8 mouse cellular contexts compared by ENCODE assay signal in the genomic region with DNA sequence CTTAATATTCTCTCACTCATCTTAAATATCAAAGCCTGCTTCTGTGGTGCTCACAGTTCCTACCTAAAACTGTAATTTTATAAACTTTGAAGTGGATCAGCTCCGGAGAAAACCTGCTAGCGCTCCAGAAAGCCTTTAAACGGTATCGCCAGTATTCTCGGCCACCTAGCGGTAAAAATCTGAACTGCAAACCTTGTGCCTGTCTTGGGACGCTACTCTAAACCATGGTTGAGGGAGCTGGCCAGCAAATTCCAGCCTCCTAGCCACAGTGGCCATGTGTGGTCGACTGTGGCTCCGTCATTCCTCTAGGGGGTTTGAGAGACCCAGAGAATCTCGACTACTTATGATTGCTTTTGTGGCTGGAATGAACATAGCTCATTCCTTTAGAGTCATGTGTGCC. TPM values are rescaled to one million over a fixed set of nuclear protein-coding genes. Genes with fewer than 3 reads are reported as not detected.
DNase-seq lines count a peak whose midpoint lies in the region; ATAC-seq and TF ChIP-seq lines count a peak whose summit lies in the region.

No protein-coding gene starts in this region.

- TF ChIP-seq POLR2A in spleen, adult 2 months (IDR thresholded peaks at IDR 0.05; ENCODE audit: low read depth, low read length) = no peak

- TF ChIP-seq CTCF in spleen, adult 2 months (IDR thresholded peaks at IDR 0.05; ENCODE audit: extremely low read depth, insufficient read depth, insufficient read length, insufficient replicate concordance) = peak; percentile 55; the same call in 1 of the 2 replicates

- no peak overlapping the region for H3K4me2 ChIP-seq in hindbrain, embryonic 13.5 days
- no peak overlapping the region for H3K4me2 ChIP-seq in limb, embryonic 11.5 days (ENCODE audit: low read depth, severe bottlenecking)
- no peak overlapping the region for H3K4me2 ChIP-seq in midbrain, embryonic 16.5 days (ENCODE audit: low read length)

- no peaks in the 10 kb centered on the region for H3K9me3 ChIP-seq in hindbrain, embryonic 10.5 days
- H3K9me3 ChIP-seq in hindbrain, embryonic 13.5 days = no peaks in the 10 kb centered on the region
- no peaks in the 10 kb centered on the region for H3K9me3 ChIP-seq in limb, embryonic 11.5 days (ENCODE audit: control insufficient read depth, low read length)
- H3K9me3 ChIP-seq in midbrain, embryonic 16.5 days (replicated peaks; ENCODE audit: control insufficient read depth, low read length, poor library complexity, severe bottlenecking) = no peaks in the 10 kb centered on the region

- no peak overlapping the region for H3K27ac ChIP-seq in hindbrain, embryonic 10.5 days
- H3K27ac ChIP-seq in hindbrain, embryonic 13.5 days = no peak overlapping the region
- H3K27ac ChIP-seq in limb, embryonic 11.5 days (replicated peaks; ENCODE audit: low read depth, low read length) = no peak overlapping the region
- no peak overlapping the region for H3K27ac ChIP-seq in midbrain, embryonic 16.5 days (ENCODE audit: low read length)
- H3K27ac ChIP-seq in spleen, adult 2 months (ENCODE audit: insufficient read depth, low read length) = no peak overlapping the region

- H3K9ac ChIP-seq in hindbrain, embryonic 13.5 days = no peak overlapping the region
- H3K9ac ChIP-seq in limb, embryonic 11.5 days (ENCODE audit: low read length) = no peak overlapping the region
- H3K9ac ChIP-seq in midbrain, embryonic 16.5 days (ENCODE audit: low read depth, low read length) = no peak overlapping the region

- H3K4me1 ChIP-seq in hindbrain, embryonic 10.5 days (replicated peaks) = peaks cover 3% of the 10 kb centered on the region; the same call in 1 of the 2 replicates
- H3K4me1 ChIP-seq in hindbrain, embryonic 13.5 days (replicated peaks) = no peaks in the 10 kb centered on the region
- H3K4me1 ChIP-seq in limb, embryonic 11.5 days (ENCODE audit: control insufficient read depth, insufficient read depth, low read length) = no peaks in the 10 kb centered on the region
- no peaks in the 10 kb centered on the region for H3K4me1 ChIP-seq in midbrain, embryonic 16.5 days (ENCODE audit: control insufficient read depth, insufficient read depth, low read length)
- H3K4me1 ChIP-seq in spleen, adult 2 months (ENCODE audit: control insufficient read depth, insufficient read depth, insufficient read length) = no peaks in the 10 kb centered on the region

- WGBS in hindbrain, embryonic 10.5 days = 10% methylated on average over 10 of the region's 10 CpGs
- WGBS in hindbrain, embryonic 13.5 days = 13% methylated on average over 10 of the region's 10 CpGs
- 8% methylated on average over 10 of the region's 10 CpGs for WGBS in limb, embryonic 11.5 days
- 9% methylated on average over 10 of the region's 10 CpGs for WGBS in midbrain, embryonic 16.5 days
- WGBS in spleen, adult 2 months = 17% methylated on average over 10 of the region's 10 CpGs

- H3K4me3 ChIP-seq in hindbrain, embryonic 10.5 days = no peak overlapping the region
- no peak overlapping the region for H3K4me3 ChIP-seq in hindbrain, embryonic 13.5 days
- no peak overlapping the region for H3K4me3 ChIP-seq in limb, embryonic 11.5 days (ENCODE audit: low read depth, low read length)
- H3K4me3 ChIP-seq in midbrain, embryonic 16.5 days (ENCODE audit: low read depth, low read length) = no peak overlapping the region
- H3K4me3 ChIP-seq in spleen, adult 2 months (ENCODE audit: extremely low read depth, insufficient read depth, insufficient read length) = no peak overlapping the region

- peak; percentile 84 for DNase-seq in hindbrain, embryonic 10.5 days (ENCODE audit: low spot score)
- DNase-seq in cerebellum, postnatal 4 days (ENCODE audit: low spot score in 2 of 2) = peak; percentile 85 to 88
- DNase-seq in gastrocnemius, postnatal 10 days = peak; percentile 93
- DNase-seq in kidney, adult 9 months = peak; percentile 90
- DNase-seq in limb, embryonic 11.5 days (ENCODE audit: low spot score) = peak; percentile 93
- DNase-seq in spleen, adult 2 months (ENCODE audit: low read depth in 1 of 2, low spot score in 2 of 2) = peak in 1 of 2 experiments; percentile 72

- no peak for ATAC-seq in hindbrain, embryonic 13.5 days (ENCODE audit: low FRiP score)
- no peak for ATAC-seq in limb, embryonic 11.5 days (ENCODE audit: insufficient number of reproducible peaks, low FRiP score, low TSS enrichment, low read depth)
- peak; percentile 76 for ATAC-seq in midbrain, embryonic 16.5 days

- H3K36me3 ChIP-seq in hindbrain, embryonic 10.5 days = peaks cover 11% of the 10 kb centered on the region
- H3K36me3 ChIP-seq in hindbrain, embryonic 13.5 days = peaks cover under 1% of the 10 kb centered on the region; the same call in 1 of the 2 replicates
- H3K36me3 ChIP-seq in limb, embryonic 11.5 days (ENCODE audit: control insufficient read depth, insufficient read depth, low read length) = no peaks in the 10 kb centered on the region
- no peaks in the 10 kb centered on the region; the same call in 1 of the 2 replicates for H3K36me3 ChIP-seq in midbrain, embryonic 16.5 days (ENCODE audit: control insufficient read depth, insufficient read depth, low read length)
- 0 out of 2 replicates have a peak, but pooled peaks cover 4% of the 10 kb centered on the region for H3K36me3 ChIP-seq in spleen, adult 2 months (ENCODE audit: control insufficient read depth, insufficient read depth, low read length)

- no peaks in the 10 kb centered on the region for H3K27me3 ChIP-seq in hindbrain, embryonic 10.5 days (ENCODE audit: insufficient read depth, poor library complexity, severe bottlenecking)
- no peaks in the 10 kb centered on the region for H3K27me3 ChIP-seq in hindbrain, embryonic 13.5 days
- H3K27me3 ChIP-seq in limb, embryonic 11.5 days (ENCODE audit: control insufficient read depth, insufficient read depth, low read length) = no peaks in the 10 kb centered on the region
- H3K27me3 ChIP-seq in midbrain, embryonic 16.5 days (ENCODE audit: control insufficient read depth, insufficient read depth, low read depth, low read length) = no peaks in the 10 kb centered on the region
- no peaks in the 10 kb centered on the region for H3K27me3 ChIP-seq in spleen, adult 2 months (ENCODE audit: control insufficient read depth, insufficient read depth, low read length)

RNA-seq across cellular contexts. Expression of a gene that starts 25.4 kb away (rescaled TPM):
- polyA plus RNA-seq in hindbrain, embryonic 10.5 days (2016; fragmentation: Nextera tagmentation; extraction: Ambion mirVana) = 6.5 and 7.1 TPM in 2 replicates
- polyA plus RNA-seq in hindbrain, embryonic 13.5 days (2015; fragmentation: Nextera tagmentation; extraction: Ambion mirVana) = 6.0 and 6.3 TPM in 2 replicates
- total RNA-seq in gastrocnemius, postnatal 10 days (2021) = 1 to 10 TPM; 5.4 to 7.5 TPM
- polyA plus RNA-seq in limb, embryonic 11.5 days (2014; fragmentation: Nextera tagmentation; extraction: Ambion mirVana) = 10.2 and 10.6 TPM in 2 replicates
- 7.2 and 7.7 TPM in 2 replicates for polyA plus RNA-seq in midbrain, embryonic 16.5 days (2015; fragmentation: Nextera tagmentation; extraction: Ambion mirVana)
- polyA plus RNA-seq in spleen, adult 2 months (2012; rRNA removed) = 14.3 and 21.0 TPM in 2 replicates

RNA-seq across cellular contexts. Expression of a gene that starts 29.7 kb away (rescaled TPM):
- polyA plus RNA-seq in hindbrain, embryonic 10.5 days (2016; fragmentation: Nextera tagmentation; extraction: Ambion mirVana) = 0.63 and 1.00 TPM in 2 replicates
- polyA plus RNA-seq in hindbrain, embryonic 13.5 days (2015; fragmentation: Nextera tagmentation; extraction: Ambion mirVana) = 0.97 and 0.99 TPM in 2 replicates
- not detected for total RNA-seq in gastrocnemius, postnatal 10 days (2021)
- polyA plus RNA-seq in limb, embryonic 11.5 days (2014; fragmentation: Nextera tagmentation; extraction: Ambion mirVana) = 1.9 and 2.5 TPM in 2 replicates
- 0.56 and 0.75 TPM in 2 replicates for polyA plus RNA-seq in midbrain, embryonic 16.5 days (2015; fragmentation: Nextera tagmentation; extraction: Ambion mirVana)
- polyA plus RNA-seq in spleen, adult 2 months (2012; rRNA removed) = 0.42 and 0.61 TPM in 2 replicates
